Mouse (Mus musculus) cortical plate, adult 2 months (tissue): ENCODE data around the gene Tiam1. TPM values are rescaled to one million over a fixed set of nuclear protein-coding genes. Genes with fewer than 3 reads are reported as not detected.

Experiments
- H3K27ac ChIP-seq: fragments of 200-500 bp; 2 replicates; pipeline ENCODE4 v1.5.1; 2012; ENCODE audit warnings: low read length, control low read depth, inconsistent platforms; ENCODE audit not compliant: insufficient read depth
- H3K4me1 ChIP-seq: fragments of 200-500 bp; 2 replicates; pipeline ENCODE4 v1.6.1; 2011; ENCODE audit warnings: low read length; ENCODE audit not compliant: control insufficient read depth, insufficient read depth
- H3K4me3 ChIP-seq: fragments of 200-500 bp; 2 replicates; pipeline ENCODE4 v1.5.1; 2011; ENCODE audit warnings: mild to moderate bottlenecking, low read length, control low read depth; ENCODE audit not compliant: insufficient read depth
- CTCF ChIP-seq: fragments of 200-500 bp; IDR thresholded peaks from 2 replicates; pipeline ENCODE4 v1.5.1; 2011; ENCODE audit warnings: mild to moderate bottlenecking, control low read depth, low read length; ENCODE audit not compliant: insufficient read depth; ENCODE audit errors: extremely low read depth
- POLR2A ChIP-seq: fragments of 200-500 bp; IDR thresholded peaks from 2 replicates; pipeline ENCODE4 v1.6.1; 2011; ENCODE audit warnings: mild to moderate bottlenecking, low read length, control low read depth; ENCODE audit not compliant: insufficient read depth; ENCODE audit errors: extremely low read depth
- polyA plus RNA-seq: library from polyadenylated mRNA; depleted of rRNA; stranded (reverse); fragments of >200 nt; gene quantifications from 2 replicates; pipeline ENCODE4 v1.2.3, GENCODE M21; 2012

The Tiam1 gene
- polyA plus RNA-seq, 1 experiment, result 28.7 TPM

- Histone ChIP-seq H3K27ac (no peak overlapping the region), H3K4me3 (no peak overlapping the region), H3K4me1 (no peaks in the 10 kb centered on the region)
- no peak for TF ChIP-seq POLR2A
- TF ChIP-seq CTCF, result no peak
Measured at GRCm38 (mm10) chr16:90145244-90145643, 1.7 kb upstream of the Tiam1 start.

GRCm38 (mm10) chr16:90144541-90144940 is 972 bp upstream of the Tiam1 start:
- no peak for TF ChIP-seq CTCF
- TF ChIP-seq POLR2A, result no peak
- H3K27ac ChIP-seq, result no peak overlapping the region
- peaks cover 4% of the 10 kb centered on the region for H3K4me1 ChIP-seq
- H3K4me3 ChIP-seq, result peak overlapping the region; percentile 94

- Histone ChIP-seq H3K4me3 (peak overlapping the region; percentile 94), H3K4me1 (peaks cover 4% of the 10 kb centered on the region), H3K27ac (no peak overlapping the region)
- no peak for TF ChIP-seq CTCF
- TF ChIP-seq POLR2A, result no peak
Measured at GRCm38 (mm10) chr16:90143416-90143759, 181 bp downstream of the Tiam1 start.

GRCm38 (mm10) chr16:90142574-90143415 is 774 bp downstream of the Tiam1 start:
- no peak for TF ChIP-seq POLR2A
- TF ChIP-seq CTCF, result no peak
- H3K27ac ChIP-seq, result no peak overlapping the region
- H3K4me1 ChIP-seq, result peaks cover 4% of the 10 kb centered on the region
- peak overlapping the region; percentile 94 for H3K4me3 ChIP-seq

GRCm38 (mm10) chr16:90142247-90142573 is 1.4 kb downstream of the Tiam1 start:
- Histone ChIP-seq H3K4me3 (peak overlapping the region; percentile 94), H3K4me1 (peaks cover 4% of the 10 kb centered on the region), H3K27ac (no peak overlapping the region)
- TF ChIP-seq POLR2A (no peak), CTCF (no peak)

- H3K27ac ChIP-seq, result no peak overlapping the region
- H3K4me1 ChIP-seq, result peaks cover 4% of the 10 kb centered on the region
- TF ChIP-seq CTCF, result no peak
- TF ChIP-seq POLR2A, result no peak
- peak overlapping the region; percentile 94; the same call in 1 of the 2 replicates for H3K4me3 ChIP-seq
Measured at GRCm38 (mm10) chr16:90141556-90141955, 2.0 kb downstream of the Tiam1 start.

- no peak overlapping the region for H3K4me3 ChIP-seq
- H3K4me1 ChIP-seq, result peaks cover 4% of the 10 kb centered on the region
- H3K27ac ChIP-seq, result no peak overlapping the region
- TF ChIP-seq POLR2A (no peak), CTCF (no peak)
Measured at GRCm38 (mm10) chr16:90140571-90140970, 3.0 kb downstream of the Tiam1 start.

GRCm38 (mm10) chr16:90139696-90140095 is 3.9 kb downstream of the Tiam1 start:
- H3K4me1 ChIP-seq, result peaks cover 4% of the 10 kb centered on the region
- no peak overlapping the region for H3K4me3 ChIP-seq
- no peak overlapping the region for H3K27ac ChIP-seq
- TF ChIP-seq CTCF (no peak), POLR2A (no peak)

GRCm38 (mm10) chr16:90138151-90138550 is 5.4 kb downstream of the Tiam1 start:
- Histone ChIP-seq H3K4me1 (peaks cover 4% of the 10 kb centered on the region), H3K4me3 (no peak overlapping the region), H3K27ac (no peak overlapping the region)
- no peak for TF ChIP-seq CTCF
- TF ChIP-seq POLR2A, result no peak

- TF ChIP-seq POLR2A (no peak), CTCF (no peak)
- Histone ChIP-seq H3K4me1 (peaks cover 4% of the 10 kb centered on the region), H3K27ac (no peak overlapping the region), H3K4me3 (no peak overlapping the region)
Measured at GRCm38 (mm10) chr16:90137175-90137574, 6.4 kb downstream of the Tiam1 start.
